Mouse (Mus musculus) G1E (cell line): ENCODE measurements around the gene Cat.

ENCODE experiments used
- CTCF ChIP-seq: IDR thresholded peaks from 2 replicates; pipeline ENCODE4 v1.5.1; 2012; ENCODE audit warnings: low read depth, low read length, inconsistent platforms, mixed read lengths
- GATA1 ChIP-seq: IDR thresholded peaks from 2 replicates; pipeline ENCODE4 v1.6.1; 2012; ENCODE audit warnings: borderline replicate concordance, low read length, inconsistent platforms, mixed read lengths
- GATA2 ChIP-seq: IDR thresholded peaks from 2 replicates; pipeline ENCODE4 v1.6.1; 2012; ENCODE audit warnings: low read depth, low read length, inconsistent platforms, borderline replicate concordance
- POLR2AphosphoS5 ChIP-seq: IDR thresholded peaks from 2 replicates; pipeline ENCODE4 v1.6.1; 2012; ENCODE audit warnings: low read depth, low read length, inconsistent platforms; ENCODE audit not compliant: insufficient replicate concordance
- TAL1 ChIP-seq: conservative IDR thresholded peaks from 2 replicates; pipeline ENCODE4 v1.6.1; 2012; ENCODE audit warnings: low read depth, low read length, inconsistent platforms, mixed read lengths

- no peak for TF ChIP-seq GATA1
- no peak for TF ChIP-seq CTCF
- no peak for TF ChIP-seq GATA2
- no peak for TF ChIP-seq POLR2AphosphoS5
- no peak for TF ChIP-seq TAL1
Observed at GRCm38 (mm10) chr2:103495633-103496418, 10.9 kb upstream of the Cat start.
